Mouse (Mus musculus): Measurements from ENCODE around the gene Pip5k1b. TPM values are rescaled to one million over a fixed set of nuclear protein-coding genes. Genes with fewer than 3 reads are reported as not detected.

The Pip5k1b gene
- total RNA-seq, 1 experiment: 2.1 TPM

- TF ChIP-seq ZC3H11A (IDR thresholded peaks at IDR 0.05; ENCODE audit: borderline replicate concordance, low read depth, low read length): no peak
- TF ChIP-seq ZNF384 (IDR thresholded peaks at IDR 0.05; ENCODE audit: low read depth, low read length): no peak
- TF ChIP-seq CHD2 (IDR thresholded peaks at IDR 0.05; ENCODE audit: low read depth, low read length): no peak
- no peak for TF ChIP-seq MAFK (IDR thresholded peaks at IDR 0.05; ENCODE audit: insufficient read depth, low read depth, low read length)
- TF ChIP-seq HCFC1 (IDR thresholded peaks at IDR 0.05; ENCODE audit: borderline replicate concordance, insufficient read depth, low read length): no peak
- Histone ChIP-seq H3K27ac (ENCODE audit: insufficient read depth, low read depth, low read length, poor library complexity, severe bottlenecking) (no peak overlapping the region), H3K9me3 (ENCODE audit: control insufficient read depth, insufficient read depth, low read depth, low read length) (no peaks in the 10 kb centered on the region), H3K4me3 (ENCODE audit: insufficient read depth in 1 of 2, low read depth in 1 of 2, low read length in 2 of 2, poor library complexity in 1 of 2, severe bottlenecking in 1 of 2) (no peak overlapping the region), H3K4me1 (ENCODE audit: control insufficient read depth in 2 of 2, insufficient read depth in 2 of 2, low read length in 2 of 2, poor library complexity in 1 of 2) (no peaks in the 10 kb centered on the region), H3K9ac (ENCODE audit: insufficient read depth, low read depth, low read length, poor library complexity, severe bottlenecking) (no peak overlapping the region), H3K36me3 (ENCODE audit: control insufficient read depth, insufficient read depth, low read length, poor library complexity, severe bottlenecking) (no peaks in the 10 kb centered on the region)
- no peak for DNase-seq (ENCODE audit: low read depth, low spot score)
- in situ Hi-C loops (cut with MboI; ENCODE audit: low sequenced_read_pairs in 2 of 2, unreplicated experiment in 2 of 2): loop anchor here in 1 of 2 experiments (10.0 kb wide), 1 partner anchor 577 kb away; no protein-coding TSS in a partner anchor
Observed at GRCm38 (mm10) chr19:24307271-24308221, 248.1 kb downstream of the Pip5k1b start.

GRCm38 (mm10) chr19:24306351-24306750 lies 249.3 kb downstream of the Pip5k1b start:
- H3K36me3 ChIP-seq (ENCODE audit: control insufficient read depth, insufficient read depth, low read length, poor library complexity, severe bottlenecking): no peaks in the 10 kb centered on the region
- TF ChIP-seq ZC3H11A (IDR thresholded peaks at IDR 0.05; ENCODE audit: borderline replicate concordance, low read depth, low read length) (no peak), HCFC1 (IDR thresholded peaks at IDR 0.05; ENCODE audit: borderline replicate concordance, insufficient read depth, low read length) (no peak), ZNF384 (IDR thresholded peaks at IDR 0.05; ENCODE audit: low read depth, low read length) (no peak), CHD2 (IDR thresholded peaks at IDR 0.05; ENCODE audit: low read depth, low read length) (no peak), MAFK (IDR thresholded peaks at IDR 0.05; ENCODE audit: insufficient read depth, low read depth, low read length) (no peak)
- in situ Hi-C loops (cut with MboI; ENCODE audit: low sequenced_read_pairs in 2 of 2, unreplicated experiment in 2 of 2): loop anchor here in 1 of 2 experiments (10.0 kb wide), 1 partner anchor 578 kb away; no protein-coding TSS in a partner anchor

GRCm38 (mm10) chr19:24302198-24302597 lies 253.5 kb downstream of the Pip5k1b start:
- Histone ChIP-seq H3K4me1 (ENCODE audit: control insufficient read depth in 2 of 2, insufficient read depth in 2 of 2, low read length in 2 of 2, poor library complexity in 1 of 2) (peaks cover 0 to 4% of the 10 kb centered on the region in 2 experiments; a peak in 1 of 4 replicates), H3K36me3 (ENCODE audit: control insufficient read depth, insufficient read depth, low read length, poor library complexity, severe bottlenecking) (no peaks in the 10 kb centered on the region), H3K4me3 (ENCODE audit: insufficient read depth in 1 of 2, low read depth in 1 of 2, low read length in 2 of 2, poor library complexity in 1 of 2, severe bottlenecking in 1 of 2) (no peak overlapping the region), H3K9ac (ENCODE audit: insufficient read depth, low read depth, low read length, poor library complexity, severe bottlenecking) (no peak overlapping the region), H3K27ac (ENCODE audit: insufficient read depth, low read depth, low read length, poor library complexity, severe bottlenecking) (no peak overlapping the region), H3K9me3 (ENCODE audit: control insufficient read depth, insufficient read depth, low read depth, low read length) (no peaks in the 10 kb centered on the region)
- in situ Hi-C loops (cut with MboI; ENCODE audit: low sequenced_read_pairs in 2 of 2, unreplicated experiment in 2 of 2): loop anchor here (5.0 to 10.0 kb wide), 2 partner anchors 570 to 583 kb away; no protein-coding TSS in a partner anchor
- TF ChIP-seq CHD2 (IDR thresholded peaks at IDR 0.05; ENCODE audit: low read depth, low read length): no peak
- no peak for TF ChIP-seq HCFC1 (IDR thresholded peaks at IDR 0.05; ENCODE audit: borderline replicate concordance, insufficient read depth, low read length)
- no peak for TF ChIP-seq MAFK (IDR thresholded peaks at IDR 0.05; ENCODE audit: insufficient read depth, low read depth, low read length)
- no peak for TF ChIP-seq ZC3H11A (IDR thresholded peaks at IDR 0.05; ENCODE audit: borderline replicate concordance, low read depth, low read length)
- no peak for TF ChIP-seq ZNF384 (IDR thresholded peaks at IDR 0.05; ENCODE audit: low read depth, low read length)
- DNase-seq (ENCODE audit: low read depth, low spot score): no peak

More at GRCm38 (mm10) chr19:24306351-24306750, 249.3 kb downstream of the Pip5k1b start:
- Histone ChIP-seq H3K9ac (ENCODE audit: insufficient read depth, low read depth, low read length, poor library complexity, severe bottlenecking) (no peak overlapping the region), H3K9me3 (ENCODE audit: control insufficient read depth, insufficient read depth, low read depth, low read length) (no peaks in the 10 kb centered on the region), H3K4me1 (ENCODE audit: control insufficient read depth in 2 of 2, insufficient read depth in 2 of 2, low read length in 2 of 2, poor library complexity in 1 of 2) (peaks cover 0 to 4% of the 10 kb centered on the region in 2 experiments; a peak in 1 of 4 replicates), H3K4me3 (ENCODE audit: insufficient read depth in 1 of 2, low read depth in 1 of 2, low read length in 2 of 2, poor library complexity in 1 of 2, severe bottlenecking in 1 of 2) (no peak overlapping the region), H3K27ac (ENCODE audit: insufficient read depth, low read depth, low read length, poor library complexity, severe bottlenecking) (no peak overlapping the region)
- DNase-seq (ENCODE audit: low read depth, low spot score): no peak

- 0 out of 2 replicates have a peak overlapping the region, but pooled peaks have one; percentile 12 for H3K9ac ChIP-seq (ENCODE audit: insufficient read depth, low read depth, low read length, poor library complexity, severe bottlenecking)
- in situ Hi-C loops (cut with MboI; ENCODE audit: low sequenced_read_pairs in 2 of 2, unreplicated experiment in 2 of 2): loop anchor here (5.0 to 10.0 kb wide), 2 partner anchors 571 to 583 kb away; no protein-coding TSS in a partner anchor
- DNase-seq (ENCODE audit: low read depth, low spot score): no peak
- no peaks in the 10 kb centered on the region for H3K36me3 ChIP-seq (ENCODE audit: control insufficient read depth, insufficient read depth, low read length, poor library complexity, severe bottlenecking)
- no peaks in the 10 kb centered on the region for H3K9me3 ChIP-seq (ENCODE audit: control insufficient read depth, insufficient read depth, low read depth, low read length)
- peaks cover 0 to 4% of the 10 kb centered on the region in 2 experiments; a peak in 1 of 4 replicates for H3K4me1 ChIP-seq (ENCODE audit: control insufficient read depth in 2 of 2, insufficient read depth in 2 of 2, low read length in 2 of 2, poor library complexity in 1 of 2)
- no peak overlapping the region for H3K4me3 ChIP-seq (ENCODE audit: insufficient read depth in 1 of 2, low read depth in 1 of 2, low read length in 2 of 2, poor library complexity in 1 of 2, severe bottlenecking in 1 of 2)
- TF ChIP-seq ZC3H11A (IDR thresholded peaks at IDR 0.05; ENCODE audit: borderline replicate concordance, low read depth, low read length) (no peak), MAFK (IDR thresholded peaks at IDR 0.05; ENCODE audit: insufficient read depth, low read depth, low read length) (no peak), CHD2 (IDR thresholded peaks at IDR 0.05; ENCODE audit: low read depth, low read length) (no peak), HCFC1 (IDR thresholded peaks at IDR 0.05; ENCODE audit: borderline replicate concordance, insufficient read depth, low read length) (no peak), ZNF384 (IDR thresholded peaks at IDR 0.05; ENCODE audit: low read depth, low read length) (no peak)
- H3K27ac ChIP-seq (ENCODE audit: insufficient read depth, low read depth, low read length, poor library complexity, severe bottlenecking): no peak overlapping the region
Observed at GRCm38 (mm10) chr19:24301768-24302148, 253.9 kb downstream of the Pip5k1b start.
